Mouse (Mus musculus): ENCODE measurements around the gene Rhof.

Gene Rhof

GRCm38 (mm10) chr5:123061402-123061749 lies 71.1 kb downstream of the Rhof start:
- peak; percentile 40 to 46 for DNase-seq

- DNase-seq = no peak
These were observed 71.6 kb downstream of the Rhof start for GRCm38 (mm10) chr5:123060706-123061401.

- peak; percentile 57 to 69 for DNase-seq
These were observed 72.6 kb downstream of the Rhof start for GRCm38 (mm10) chr5:123059757-123060520.

GRCm38 (mm10) chr5:123058251-123059102 lies 74.0 kb downstream of the Rhof start:
- peak in 1 of 2 experiments; percentile 24 for DNase-seq

- peak; percentile 97 to 98 for DNase-seq
These were observed 74.9 kb downstream of the Rhof start for GRCm38 (mm10) chr5:123057366-123058250.
